24 mouse cellular contexts compared by ENCODE assay signal in the genomic region with DNA sequence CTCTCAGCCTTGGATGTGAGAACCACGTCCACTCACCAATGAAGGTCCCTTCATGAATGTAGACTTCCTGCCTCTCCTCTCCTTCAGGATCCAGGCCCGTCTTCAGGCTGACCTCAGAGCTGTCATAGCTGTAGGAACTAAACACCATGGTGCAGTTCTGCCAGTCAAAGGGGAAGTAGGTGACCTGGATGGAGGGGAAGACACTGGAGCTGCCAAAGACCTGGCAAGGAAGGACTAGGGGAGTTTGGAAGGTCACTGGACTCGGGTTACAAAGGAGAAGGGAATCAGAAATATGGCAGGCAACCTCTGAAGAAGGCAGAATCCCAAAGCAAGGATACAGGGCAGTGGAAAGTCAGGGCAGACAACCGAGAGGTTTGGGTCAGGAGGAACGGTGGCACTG. TPM values are rescaled to one million over a fixed set of nuclear protein-coding genes. Genes with fewer than 3 reads are reported as not detected.
"Had no signal": no experiment of that assay in that cellular context is flagged by ENCODE, and none has a peak within 500 bp of the region (broad histone marks: within the 10 kb centered on the region; RNA-seq: fewer than 3 reads in every experiment).

No protein-coding gene starts in this region.

- H3K9me3 ChIP-seq: midbrain, embryonic 12.5 days; midbrain, embryonic 15.5 days; neural tube, embryonic 13.5 days; neural tube, embryonic 15.5 days had no signal

- ATAC-seq: midbrain, embryonic 15.5 days had no signal

- H3K27ac ChIP-seq: liver, embryonic 14.5 days; midbrain, embryonic 12.5 days; midbrain, embryonic 15.5 days; neural tube, embryonic 13.5 days; neural tube, embryonic 15.5 days had no signal

- DNase-seq: lung, adult 18-20 months; lung, embryonic 14.5 days; lung, postnatal 10 days; lung, postnatal 4 days; right cerebral cortex, postnatal 14 days; spleen, adult 18-20 months; thymus, adult 18-20 months; thymus, postnatal 14 days; thymus, postnatal 36 days had no signal

- H3K4me2 ChIP-seq: lung, embryonic 14.5 days; midbrain, embryonic 12.5 days; midbrain, embryonic 15.5 days; neural tube, embryonic 13.5 days; neural tube, embryonic 15.5 days had no signal

- H3K36me3 ChIP-seq: midbrain, embryonic 12.5 days; midbrain, embryonic 15.5 days; neural tube, embryonic 15.5 days had no signal

- H3K9ac ChIP-seq: liver, embryonic 14.5 days; lung, embryonic 14.5 days; midbrain, embryonic 12.5 days; midbrain, embryonic 15.5 days; neural tube, embryonic 13.5 days; neural tube, embryonic 15.5 days had no signal

- H3K4me3 ChIP-seq: midbrain, embryonic 12.5 days; midbrain, embryonic 15.5 days; myocyte; neural tube, embryonic 13.5 days; neural tube, embryonic 15.5 days had no signal

RNA-seq across cellular contexts. Expression of gene Fgf11, which starts 8.2 kb away (rescaled TPM):
- total RNA-seq: megakaryocyte, adult 5-6 weeks had no signal

RNA-seq across cellular contexts. Expression of gene Tmem102, which starts 12.0 kb away (rescaled TPM):
- total RNA-seq: megakaryocyte, adult 5-6 weeks; megakaryocyte-erythroid progenitor cell, adult 5-6 weeks had no signal

RNA-seq across cellular contexts. Expression of gene Gm39566, which starts 21.7 kb away (rescaled TPM):
- total RNA-seq: megakaryocyte, adult 5-6 weeks; megakaryocyte-erythroid progenitor cell, adult 5-6 weeks had no signal
- polyA plus RNA-seq: liver, embryonic 14.5 days; liver, embryonic 16.5 days; lung, embryonic 14.5 days; lung, embryonic 16.5 days; midbrain, embryonic 12.5 days; midbrain, embryonic 15.5 days; neural tube, embryonic 11.5 days; neural tube, embryonic 13.5 days; neural tube, embryonic 15.5 days; small intestine, adult 2 months; stomach, embryonic 14.5 days; thymus, postnatal 0 days had no signal

RNA-seq across cellular contexts. Expression of gene Spem2, which starts 24.8 kb away (rescaled TPM):
- total RNA-seq: megakaryocyte, adult 5-6 weeks; megakaryocyte-erythroid progenitor cell, adult 5-6 weeks had no signal
- polyA plus RNA-seq: liver, embryonic 14.5 days; liver, embryonic 16.5 days; lung, embryonic 14.5 days; lung, embryonic 16.5 days; midbrain, embryonic 12.5 days; midbrain, embryonic 15.5 days; myocyte; neural tube, embryonic 11.5 days; neural tube, embryonic 13.5 days; neural tube, embryonic 15.5 days; small intestine, adult 2 months; stomach, embryonic 14.5 days; stomach, embryonic 16.5 days; thymus, postnatal 0 days had no signal
